Comparison of ENCODE assay signal across 26 mouse cellular contexts in genomic region chr11:5904357-5904756, GRCm38 (mm10). TPM values are rescaled to one million over a fixed set of nuclear protein-coding genes. Genes with fewer than 3 reads are reported as not detected.
"Had no signal": no experiment of that assay in that cellular context is flagged by ENCODE, and none has a peak within 500 bp of the region (broad histone marks: within the 10 kb centered on the region; RNA-seq: fewer than 3 reads in every experiment).

No protein-coding gene starts in this region.

- ATAC-seq: liver, embryonic 12.5 days; midbrain, embryonic 15.5 days had no signal

- H3K27me3 ChIP-seq: midbrain, embryonic 15.5 days; stomach, embryonic 15.5 days had no signal

- H3K36me3 ChIP-seq: limb, embryonic 13.5 days; liver, embryonic 12.5 days; liver, embryonic 15.5 days; lung, embryonic 15.5 days; midbrain, embryonic 10.5 days; midbrain, embryonic 15.5 days; stomach, embryonic 15.5 days had no signal

- DNase-seq: kidney, adult 2 months; kidney, postnatal 25 days; layer of hippocampus, adult 9-11 months; layer of hippocampus, postnatal 36 days; liver; lung, adult 18-20 months; lung, postnatal 10 days; lung, postnatal 36 days; retina, postnatal 1 day; right cerebral cortex, postnatal 25 days; spleen, adult 18-20 months; thymus, postnatal 25 days had no signal

- H3K27ac ChIP-seq: kidney, postnatal 0 days; left cerebral cortex, adult 2 months; limb, embryonic 13.5 days; liver, embryonic 12.5 days; liver, embryonic 15.5 days; lung, embryonic 15.5 days; midbrain, embryonic 10.5 days; midbrain, embryonic 15.5 days; stomach, embryonic 15.5 days had no signal

- H3K4me2 ChIP-seq: limb, embryonic 13.5 days; liver, embryonic 12.5 days; liver, embryonic 15.5 days; lung, embryonic 15.5 days; midbrain, embryonic 15.5 days; stomach, embryonic 15.5 days had no signal

- H3K9ac ChIP-seq: limb, embryonic 13.5 days; liver, embryonic 12.5 days; liver, embryonic 15.5 days; lung, embryonic 15.5 days; midbrain, embryonic 15.5 days; stomach, embryonic 15.5 days had no signal

- H3K4me3 ChIP-seq: layer of hippocampus, adult 2 months; left cerebral cortex, adult 2 months; limb, embryonic 13.5 days; liver, embryonic 12.5 days; liver, embryonic 15.5 days; lung, embryonic 15.5 days; megakaryocyte, embryonic 14.5 days; midbrain, embryonic 10.5 days; midbrain, embryonic 15.5 days; stomach, embryonic 15.5 days had no signal

- H3K9me3 ChIP-seq: limb, embryonic 13.5 days; liver, embryonic 12.5 days; liver, embryonic 15.5 days; lung, embryonic 15.5 days; megakaryocyte, embryonic 14.5 days; midbrain, embryonic 10.5 days; midbrain, embryonic 15.5 days; stomach, embryonic 15.5 days had no signal

RNA-seq across cellular contexts. Expression of gene Myl7, which starts 5.8 kb away (rescaled TPM):
- total RNA-seq: layer of hippocampus, adult 2 months; layer of hippocampus, postnatal 36 days; left cerebral cortex, adult 2 months; left cerebral cortex, postnatal 10 days; left cerebral cortex, postnatal 36 days had no signal
- polyA plus RNA-seq: midbrain, embryonic 15.5 days; neural tube, embryonic 14.5 days had no signal
